Mouse (Mus musculus): ENCODE measurements around the gene Slc25a10. TPM values are rescaled to one million over a fixed set of nuclear protein-coding genes. Genes with fewer than 3 reads are reported as not detected.

The Slc25a10 gene
- total RNA-seq, 2 experiments from 2014 or later = 11.9 to 19.7 TPM

- peak; percentile 83 for ATAC-seq (replicated peaks; ENCODE audit: poor library complexity)
These were observed 7.2 kb upstream of the Slc25a10 start, which contains the start of gene Mrpl12 for GRCm38 (mm10) chr11:120484265-120484981. Gene Mrpl12 (plus strand): TSS chr11:120484613.

- no peak for ATAC-seq (replicated peaks; ENCODE audit: poor library complexity)
These were observed 6.4 kb upstream of the Slc25a10 start for GRCm38 (mm10) chr11:120485251-120485650.

GRCm38 (mm10) chr11:120488516-120488915 is 3.1 kb upstream of the Slc25a10 start:
- no peak for ATAC-seq (replicated peaks; ENCODE audit: poor library complexity)

- peak; percentile 59 for ATAC-seq (replicated peaks; ENCODE audit: poor library complexity)
These were observed 2.4 kb upstream of the Slc25a10 start for GRCm38 (mm10) chr11:120489054-120489761.

GRCm38 (mm10) chr11:120490291-120491046 is 1.2 kb upstream of the Slc25a10 start:
- no peak for ATAC-seq (replicated peaks; ENCODE audit: poor library complexity)

GRCm38 (mm10) chr11:120492024-120492877 is 611 bp downstream of the Slc25a10 start:
- peak; percentile 44 for ATAC-seq (replicated peaks; ENCODE audit: poor library complexity)

- ATAC-seq (replicated peaks; ENCODE audit: poor library complexity) = no peak
These were observed 1.2 kb downstream of the Slc25a10 start for GRCm38 (mm10) chr11:120492878-120493203.

- ATAC-seq (replicated peaks; ENCODE audit: poor library complexity) = no peak
These were observed 1.7 kb downstream of the Slc25a10 start for GRCm38 (mm10) chr11:120493351-120493750.

GRCm38 (mm10) chr11:120493911-120494310 is 2.3 kb downstream of the Slc25a10 start:
- ATAC-seq (replicated peaks; ENCODE audit: poor library complexity) = no peak

GRCm38 (mm10) chr11:120497436-120497835 is 5.8 kb downstream of the Slc25a10 start:
- ATAC-seq (replicated peaks; ENCODE audit: poor library complexity) = no peak

- no peak for ATAC-seq (replicated peaks; ENCODE audit: poor library complexity)
These were observed 6.6 kb downstream of the Slc25a10 start for GRCm38 (mm10) chr11:120498226-120498625.

GRCm38 (mm10) chr11:120498891-120499290 is 7.3 kb downstream of the Slc25a10 start:
- no peak for ATAC-seq (replicated peaks; ENCODE audit: poor library complexity)

- ATAC-seq (replicated peaks; ENCODE audit: poor library complexity) = no peak
These were observed 8.3 kb downstream of the Slc25a10 start for GRCm38 (mm10) chr11:120499894-120500293.

GRCm38 (mm10) chr11:120500357-120500756 is 8.7 kb downstream of the Slc25a10 start:
- no peak for ATAC-seq (replicated peaks; ENCODE audit: poor library complexity)

GRCm38 (mm10) chr11:120501018-120501417 is 9.4 kb downstream of the Slc25a10 start:
- ATAC-seq (replicated peaks; ENCODE audit: poor library complexity) = no peak

GRCm38 (mm10) chr11:120501701-120502100 is 10.1 kb downstream of the Slc25a10 start:
- no peak for ATAC-seq (replicated peaks; ENCODE audit: poor library complexity)

- ATAC-seq (replicated peaks; ENCODE audit: poor library complexity) = no peak
These were observed 14.0 kb downstream of the Slc25a10 start for GRCm38 (mm10) chr11:120505661-120506060.

- peak; percentile 63 for ATAC-seq (replicated peaks; ENCODE audit: poor library complexity)
These were observed 15.3 kb downstream of the Slc25a10 start for GRCm38 (mm10) chr11:120506899-120507298.

GRCm38 (mm10) chr11:120507611-120508289 is 16.1 kb downstream of the Slc25a10 start:
- ATAC-seq (replicated peaks; ENCODE audit: poor library complexity) = no peak

- no peak for ATAC-seq (replicated peaks; ENCODE audit: poor library complexity)
These were observed 16.7 kb downstream of the Slc25a10 start for GRCm38 (mm10) chr11:120508290-120508870.

All from megakaryocyte progenitor cell, adult 5-6 weeks (primary cell).